Mouse (Mus musculus): ENCODE data around the gene Tjp1. TPM values are rescaled to one million over a fixed set of nuclear protein-coding genes. Genes with fewer than 3 reads are reported as not detected.

Tjp1 gene
- total and polyA plus RNA-seq, 3 experiments: not detected

DNA sequence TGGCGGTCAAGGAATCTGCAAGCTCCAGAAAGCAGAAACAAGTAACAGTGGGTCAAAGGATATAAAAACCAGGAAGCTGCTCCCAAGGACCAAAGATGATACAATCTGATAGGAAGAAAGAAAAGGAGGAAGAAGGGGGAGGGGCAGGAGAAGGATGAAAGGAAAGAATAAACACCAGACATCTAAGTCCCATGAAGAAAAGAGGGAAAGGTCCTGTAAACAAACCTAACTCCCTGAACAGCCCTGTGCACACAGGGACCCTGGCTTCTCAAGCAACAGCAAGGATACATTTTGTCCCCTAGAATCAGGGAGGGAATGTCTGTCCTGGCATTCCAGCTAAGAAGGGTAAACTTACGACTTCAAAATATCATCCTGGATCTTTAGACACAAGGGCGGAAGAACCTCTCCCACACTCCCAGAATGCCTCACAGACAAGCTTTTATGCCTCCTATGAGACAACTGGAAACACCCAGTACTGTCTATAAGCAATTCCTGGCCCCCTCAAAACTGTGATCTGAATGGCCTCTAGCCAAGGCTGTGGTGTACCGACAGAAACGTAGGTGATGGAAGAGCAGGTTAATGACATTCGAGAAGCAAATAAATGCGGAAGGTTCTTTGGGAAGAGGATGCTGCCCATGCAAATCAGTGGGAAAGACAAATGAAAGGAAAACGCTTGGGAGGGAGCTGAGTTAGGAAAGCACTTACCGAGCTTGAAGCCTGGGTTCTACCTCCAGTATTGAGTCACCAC, 148.6 kb downstream of the Tjp1 start:
- peaks cover 0 to under 1% of the 10 kb centered on the region in 2 experiments; a peak in 1 of 4 replicates for H3K4me1 ChIP-seq (ENCODE audit: control insufficient read depth in 1 of 2, insufficient read depth in 2 of 2)
- no peaks in the 10 kb centered on the region for H3K36me3 ChIP-seq (replicated peaks in 1 of 2; ENCODE audit: control insufficient read depth in 1 of 2, insufficient read depth in 1 of 2, low read length in 1 of 2)
- no peaks in the 10 kb centered on the region for H3K9me3 ChIP-seq (replicated peaks; ENCODE audit: low read length)
- H3K4me3 ChIP-seq (replicated peaks in 1 of 3; ENCODE audit: low read depth in 2 of 3, low read length in 2 of 3, poor library complexity in 1 of 3): no peak overlapping the region
- TF ChIP-seq NELFE (IDR thresholded peaks at IDR 0.05; ENCODE audit: low read depth, low read length) (no peak), MAX (IDR thresholded peaks at IDR 0.05; ENCODE audit: low read length) (no peak), RCOR1 (conservative IDR thresholded peaks at IDR 0.05; ENCODE audit: low read depth, low read length) (no peak), UBTF (IDR thresholded peaks at IDR 0.05; ENCODE audit: low read depth, low read length) (no peak), USF1 (IDR thresholded peaks at IDR 0.05; ENCODE audit: low read depth, low read length) (no peak), PAX5 (IDR thresholded peaks at IDR 0.05; ENCODE audit: low read length) (no peak), POLR2A (IDR thresholded peaks at IDR 0.05; ENCODE audit: low read depth, low read length) (no peak), ZNF384 (IDR thresholded peaks at IDR 0.05; ENCODE audit: low read depth, low read length) (no peak), ZMIZ1 (IDR thresholded peaks at IDR 0.05; ENCODE audit: low read depth, low read length) (no peak), MAZ (IDR thresholded peaks at IDR 0.05; ENCODE audit: low read depth, low read length) (no peak), CHD1 (IDR thresholded peaks at IDR 0.05; ENCODE audit: low read depth, low read length) (no peak), ZKSCAN1 (IDR thresholded peaks at IDR 0.05; ENCODE audit: borderline replicate concordance, low read depth, low read length) (no peak), BHLHE40 (IDR thresholded peaks at IDR 0.05; ENCODE audit: low read depth, low read length) (no peak)
- H3K27ac ChIP-seq (ENCODE audit: insufficient read depth, low read depth): no peak overlapping the region
- dilution Hi-C loops (cut with MboI; ENCODE audit: extremely low pct_ligation_motif_present, extremely low pct_unique_long_range_greater_than_20kb, low sequenced_read_pairs): no loop called here
- in situ Hi-C loops (cut with MboI; ENCODE audit: low pct_ligation_motif_present, low pct_unique_long_range_greater_than_20kb, low sequenced_read_pairs): no loop called here
- no peaks in the 10 kb centered on the region for H3K79me2 ChIP-seq (replicated peaks; ENCODE audit: control insufficient read depth, extremely low read depth, insufficient read depth, poor library complexity, severe bottlenecking)
- H3K4me2 ChIP-seq (ENCODE audit: insufficient read depth, low read depth, poor library complexity, severe bottlenecking): no peak overlapping the region
- no peak overlapping the region for H3K9ac ChIP-seq (ENCODE audit: insufficient read depth, low read depth)
- peaks cover 46% of the 10 kb centered on the region for H3K27me3 ChIP-seq (replicated peaks)
- no peak for DNase-seq (ENCODE audit: extremely low read depth)

DNA sequence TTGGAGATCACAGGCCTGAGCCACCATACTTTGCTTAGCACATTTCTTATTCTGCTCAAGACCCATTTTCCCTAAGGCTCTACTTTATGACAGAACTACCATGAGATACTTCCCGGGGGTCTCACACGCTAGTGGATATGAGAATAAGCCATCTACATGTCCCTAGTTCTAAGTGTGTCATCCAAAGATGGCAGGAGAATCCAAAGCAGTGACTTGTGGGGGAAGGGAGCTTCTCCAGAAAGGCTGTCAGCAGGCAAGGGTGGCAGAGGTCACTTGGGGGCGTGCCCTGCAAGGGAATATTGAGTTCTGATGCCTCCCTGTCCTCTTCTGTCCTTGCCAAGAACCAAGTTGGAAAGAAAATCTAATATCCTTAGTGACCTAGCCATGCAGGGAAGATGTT, 150.1 kb downstream of the Tjp1 start:
- Histone ChIP-seq H3K9ac (ENCODE audit: insufficient read depth, low read depth) (no peak overlapping the region), H3K36me3 (replicated peaks in 1 of 2; ENCODE audit: control insufficient read depth in 1 of 2, insufficient read depth in 1 of 2, low read length in 1 of 2) (no peaks in the 10 kb centered on the region), H3K27me3 (replicated peaks) (peaks cover 41% of the 10 kb centered on the region), H3K79me2 (replicated peaks; ENCODE audit: control insufficient read depth, extremely low read depth, insufficient read depth, poor library complexity, severe bottlenecking) (no peaks in the 10 kb centered on the region), H3K27ac (ENCODE audit: insufficient read depth, low read depth) (no peak overlapping the region), H3K4me3 (replicated peaks in 1 of 3; ENCODE audit: low read depth in 2 of 3, low read length in 2 of 3, poor library complexity in 1 of 3) (no peak overlapping the region), H3K9me3 (replicated peaks; ENCODE audit: low read length) (no peaks in the 10 kb centered on the region), H3K4me1 (ENCODE audit: control insufficient read depth in 1 of 2, insufficient read depth in 2 of 2) (peaks cover 0 to 9% of the 10 kb centered on the region in 2 experiments; a peak in 1 of 4 replicates), H3K4me2 (ENCODE audit: insufficient read depth, low read depth, poor library complexity, severe bottlenecking) (no peak overlapping the region)
- TF ChIP-seq MAFK (IDR thresholded peaks at IDR 0.05; ENCODE audit: insufficient replicate concordance, low read length): no peak
- TF ChIP-seq POLR2AphosphoS2 (IDR thresholded peaks at IDR 0.05; ENCODE audit: low read depth, low read length): no peak
- no peak for TF ChIP-seq ZMIZ1 (IDR thresholded peaks at IDR 0.05; ENCODE audit: low read depth, low read length)
- TF ChIP-seq GABPA (IDR thresholded peaks at IDR 0.05; ENCODE audit: insufficient replicate concordance, low read depth, low read length): no peak
- no peak for TF ChIP-seq USF2 (conservative IDR thresholded peaks at IDR 0.05; ENCODE audit: low read depth, low read length)
- TF ChIP-seq E2F4 (IDR thresholded peaks at IDR 0.05; ENCODE audit: insufficient replicate concordance, low read depth, low read length): no peak
- TF ChIP-seq PAX5 (IDR thresholded peaks at IDR 0.05; ENCODE audit: low read length): no peak
- TF ChIP-seq SMC3 (IDR thresholded peaks at IDR 0.05; ENCODE audit: low read depth, low read length): no peak
- no peak for TF ChIP-seq JUND (conservative IDR thresholded peaks at IDR 0.05; ENCODE audit: low read depth, low read length)
- TF ChIP-seq ETS1 (conservative IDR thresholded peaks at IDR 0.05; ENCODE audit: low read depth, low read length): no peak
- no peak for TF ChIP-seq USF1 (IDR thresholded peaks at IDR 0.05; ENCODE audit: low read depth, low read length)
- no peak for TF ChIP-seq RCOR1 (conservative IDR thresholded peaks at IDR 0.05; ENCODE audit: low read depth, low read length)
- TF ChIP-seq ZNF384 (IDR thresholded peaks at IDR 0.05; ENCODE audit: low read depth, low read length): no peak
- TF ChIP-seq MYC (IDR thresholded peaks at IDR 0.05; ENCODE audit: low read depth, low read length): no peak
- no peak for TF ChIP-seq CTCF (conservative IDR thresholded peaks at IDR 0.05 in 1 of 2, IDR thresholded peaks at IDR 0.05 in 1 of 2; ENCODE audit: low read depth in 2 of 2, low read length in 2 of 2)
- no peak for TF ChIP-seq RAD21 (IDR thresholded peaks at IDR 0.05; ENCODE audit: low read depth, low read length)
- TF ChIP-seq EP300 (IDR thresholded peaks at IDR 0.05; ENCODE audit: low read length): no peak
- TF ChIP-seq SIN3A (IDR thresholded peaks at IDR 0.05; ENCODE audit: low read length): no peak
- TF ChIP-seq POLR2A (IDR thresholded peaks at IDR 0.05; ENCODE audit: low read depth, low read length): no peak
- no peak for TF ChIP-seq MAX (IDR thresholded peaks at IDR 0.05; ENCODE audit: low read length)
- dilution Hi-C loops (cut with MboI; ENCODE audit: extremely low pct_ligation_motif_present, extremely low pct_unique_long_range_greater_than_20kb, low sequenced_read_pairs): no loop called here
- no peak for DNase-seq (ENCODE audit: extremely low read depth)
- in situ Hi-C loops (cut with MboI; ENCODE audit: low pct_ligation_motif_present, low pct_unique_long_range_greater_than_20kb, low sequenced_read_pairs): no loop called here
